Mouse (Mus musculus): ENCODE results near the gene Tmco1. TPM values are rescaled to one million over a fixed set of nuclear protein-coding genes. Genes with fewer than 3 reads are reported as not detected.
"Not testable (repeated sequence)": the region's sequence is repeated elsewhere in the genome, so short reads cannot be mapped to it uniquely, and the experiment has no call there.

Gene Tmco1
- polyA plus RNA-seq, 1 experiment from 2014 or later: 90.1 TPM

DNA sequence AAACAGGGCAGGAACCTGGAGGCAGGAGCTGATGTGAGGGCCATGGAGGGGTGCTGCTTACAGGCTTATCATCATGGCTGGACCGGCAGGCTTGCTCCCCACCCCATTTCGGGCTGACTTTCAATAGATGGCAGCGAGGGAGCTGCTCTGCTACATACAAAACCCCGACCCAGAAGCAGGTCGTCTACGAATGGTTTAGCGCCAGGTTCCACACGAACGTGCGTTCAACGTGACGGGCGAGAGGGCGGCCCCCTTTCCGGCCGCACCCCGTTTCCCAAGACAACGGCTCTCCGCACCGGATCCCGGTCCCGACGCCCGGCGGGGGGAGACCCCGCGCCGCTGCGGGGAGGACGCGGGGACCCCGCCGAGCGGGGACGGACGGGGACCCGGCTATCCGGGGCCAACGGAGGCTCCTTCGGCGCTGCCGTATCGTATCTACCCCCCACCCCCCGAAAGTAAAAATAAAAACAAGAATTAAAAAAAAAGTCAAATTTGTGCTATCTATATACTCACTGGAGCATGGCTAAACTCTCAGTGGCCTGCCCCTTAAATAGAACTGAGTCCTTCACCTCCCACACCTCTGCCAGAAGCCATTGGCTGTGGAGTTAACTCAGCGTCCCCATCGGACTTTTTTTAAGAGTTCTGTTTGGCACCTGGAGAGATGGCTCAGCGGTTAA lies 32.1 kb downstream of the Tmco1 start:
- Histone ChIP-seq H3K4me3 (ENCODE audit: control insufficient read depth in 1 of 2, insufficient read depth in 1 of 2, low read depth in 1 of 2, low read length in 2 of 2) (peak overlapping the region; percentile 53 to 54), H3K36me3 (ENCODE audit: control insufficient read depth, insufficient read depth, low read length) (no peaks in the 10 kb centered on the region), H3K27ac (replicated peaks in 1 of 2; ENCODE audit: control insufficient read depth in 1 of 2, insufficient read depth in 1 of 2, low read depth in 2 of 2, low read length in 2 of 2) (no peak overlapping the region), H3K9ac (ENCODE audit: low read length) (peak overlapping the region; percentile 71), H3K9me3 (ENCODE audit: control insufficient read depth, low read length) (no peaks in the 10 kb centered on the region), H3K27me3 (ENCODE audit: control insufficient read depth, insufficient read depth, low read length) (no peaks in the 10 kb centered on the region; the same call in 1 of the 2 replicates), H3K4me2 (ENCODE audit: low read length) (peak overlapping the region; percentile 90), H3K4me1 (ENCODE audit: control insufficient read depth in 2 of 2, insufficient read depth in 2 of 2, low read length in 2 of 2) (no peaks in the 10 kb centered on the region)
- peak; percentile 72; the same call in 1 of the 2 replicates for ATAC-seq (ENCODE audit: insufficient number of reproducible peaks, insufficient read depth, low FRiP score, low read depth)
- WGBS: 3% methylated on average over 47 of the region's 47 CpGs

- Histone ChIP-seq H3K4me1 (ENCODE audit: control insufficient read depth in 2 of 2, insufficient read depth in 2 of 2, low read length in 2 of 2) (no peaks in the 10 kb centered on the region), H3K4me3 (ENCODE audit: control insufficient read depth in 1 of 2, insufficient read depth in 1 of 2, low read depth in 1 of 2, low read length in 2 of 2) (peak overlapping the region in 1 of 2 experiments; percentile 54; a peak in 1 of 4 replicates), H3K9me3 (ENCODE audit: control insufficient read depth, low read length) (no peaks in the 10 kb centered on the region), H3K9ac (ENCODE audit: low read length) (no peak overlapping the region), H3K27me3 (ENCODE audit: control insufficient read depth, insufficient read depth, low read length) (no peaks in the 10 kb centered on the region; the same call in 1 of the 2 replicates), H3K27ac (replicated peaks in 1 of 2; ENCODE audit: control insufficient read depth in 1 of 2, insufficient read depth in 1 of 2, low read depth in 2 of 2, low read length in 2 of 2) (no peak overlapping the region), H3K4me2 (ENCODE audit: low read length) (peak overlapping the region; percentile 90), H3K36me3 (ENCODE audit: control insufficient read depth, insufficient read depth, low read length) (no peaks in the 10 kb centered on the region)
- no peak for ATAC-seq (ENCODE audit: insufficient number of reproducible peaks, insufficient read depth, low FRiP score, low read depth)
- WGBS: 92% methylated on average over 3 of the region's 3 CpGs
Observed at GRCm38 (mm10) chr1:167340910-167341528, 32.8 kb downstream of the Tmco1 start.

DNA sequence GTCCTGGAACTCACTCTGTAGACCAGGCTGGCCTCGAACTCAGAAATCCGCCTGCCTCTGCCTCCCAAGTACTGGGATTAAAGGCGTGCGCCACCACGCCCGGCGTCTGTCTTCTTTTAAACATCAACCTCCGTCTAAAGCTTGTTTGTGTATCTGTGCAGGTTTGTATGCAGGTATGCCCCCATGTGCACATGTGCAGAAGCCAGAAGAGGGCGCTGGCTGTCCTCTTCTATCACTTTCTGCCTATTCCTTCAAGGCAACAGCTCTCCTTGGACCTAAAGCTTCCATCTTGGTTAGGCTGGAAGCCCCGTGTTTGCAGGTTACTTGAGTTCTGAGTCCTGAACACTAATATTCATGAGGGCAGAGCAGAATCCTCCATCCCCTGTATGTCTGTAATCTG lies 34.7 kb downstream of the Tmco1 start:
- no peak overlapping the region for H3K9ac ChIP-seq (ENCODE audit: low read length)

GRCm38 (mm10) chr1:167345994-167346520 lies 37.9 kb downstream of the Tmco1 start:
- H3K27ac ChIP-seq (replicated peaks in 1 of 2; ENCODE audit: control insufficient read depth in 1 of 2, insufficient read depth in 1 of 2, low read depth in 2 of 2, low read length in 2 of 2); H3K9me3 ChIP-seq (ENCODE audit: control insufficient read depth, low read length); ATAC-seq (ENCODE audit: insufficient number of reproducible peaks, insufficient read depth, low FRiP score, low read depth); H3K4me2 ChIP-seq (ENCODE audit: low read length); H3K9ac ChIP-seq (ENCODE audit: low read length); H3K4me3 ChIP-seq (ENCODE audit: control insufficient read depth in 1 of 2, insufficient read depth in 1 of 2, low read depth in 1 of 2, low read length in 2 of 2); H3K27me3 ChIP-seq (ENCODE audit: control insufficient read depth, insufficient read depth, low read length); H3K4me1 ChIP-seq (ENCODE audit: control insufficient read depth in 2 of 2, insufficient read depth in 2 of 2, low read length in 2 of 2); H3K36me3 ChIP-seq (ENCODE audit: control insufficient read depth, insufficient read depth, low read length): not testable (repeated sequence)
- 83% methylated on average over 10 of the region's 10 CpGs for WGBS

More for the DNA sequence above, 34.7 kb downstream of the Tmco1 start:
- H3K4me3 ChIP-seq (ENCODE audit: control insufficient read depth in 1 of 2, insufficient read depth in 1 of 2, low read depth in 1 of 2, low read length in 2 of 2): no peak overlapping the region
- H3K27ac ChIP-seq (replicated peaks in 1 of 2; ENCODE audit: control insufficient read depth in 1 of 2, insufficient read depth in 1 of 2, low read depth in 2 of 2, low read length in 2 of 2): no peak overlapping the region
- no peaks in the 10 kb centered on the region for H3K9me3 ChIP-seq (ENCODE audit: control insufficient read depth, low read length)
- no peaks in the 10 kb centered on the region for H3K36me3 ChIP-seq (ENCODE audit: control insufficient read depth, insufficient read depth, low read length)
- 86% methylated on average over 10 of the region's 10 CpGs for whole genome bisulfite sequencing
- no peaks in the 10 kb centered on the region for H3K4me1 ChIP-seq (ENCODE audit: control insufficient read depth in 2 of 2, insufficient read depth in 2 of 2, low read length in 2 of 2)
- no peaks in the 10 kb centered on the region; the same call in 1 of the 2 replicates for H3K27me3 ChIP-seq (ENCODE audit: control insufficient read depth, insufficient read depth, low read length)
- ATAC-seq (ENCODE audit: insufficient number of reproducible peaks, insufficient read depth, low FRiP score, low read depth): no peak
- H3K4me2 ChIP-seq (ENCODE audit: low read length): no peak overlapping the region

- H3K9ac ChIP-seq (ENCODE audit: low read length); H3K4me1 ChIP-seq (ENCODE audit: control insufficient read depth in 2 of 2, insufficient read depth in 2 of 2, low read length in 2 of 2); ATAC-seq (ENCODE audit: insufficient number of reproducible peaks, insufficient read depth, low FRiP score, low read depth); H3K9me3 ChIP-seq (ENCODE audit: control insufficient read depth, low read length); H3K27me3 ChIP-seq (ENCODE audit: control insufficient read depth, insufficient read depth, low read length); H3K27ac ChIP-seq (replicated peaks in 1 of 2; ENCODE audit: control insufficient read depth in 1 of 2, insufficient read depth in 1 of 2, low read depth in 2 of 2, low read length in 2 of 2); H3K36me3 ChIP-seq (ENCODE audit: control insufficient read depth, insufficient read depth, low read length): not testable (repeated sequence)
- Histone ChIP-seq H3K4me3 (ENCODE audit: control insufficient read depth in 1 of 2, insufficient read depth in 1 of 2, low read depth in 1 of 2, low read length in 2 of 2) (peak overlapping the region in 1 of 2 experiments; percentile 80; a peak in 1 of 4 replicates), H3K4me2 (ENCODE audit: low read length) (peak overlapping the region; percentile 74)
- WGBS: 55% methylated on average over 3 of the region's 3 CpGs
Observed at GRCm38 (mm10) chr1:167349206-167349605, 41.0 kb downstream of the Tmco1 start.

- H3K9ac ChIP-seq (ENCODE audit: low read length): peak within 1 kb of the TSS; percentile 78
- WGBS: under 1% methylated on average over 55 of the region's 55 CpGs
Observed at GRCm38 (mm10) chr1:167349815-167350596, 41.8 kb downstream of the Tmco1 start, which contains the start of gene Aldh9a1. Gene Aldh9a1 (plus strand): TSS chr1:167349991.

More at GRCm38 (mm10) chr1:167349815-167350596, 41.8 kb downstream of the Tmco1 start, which contains the start of gene Aldh9a1:
- peak within 1 kb of the TSS; percentile 54 to 81 for H3K27ac ChIP-seq (replicated peaks in 1 of 2; ENCODE audit: control insufficient read depth in 1 of 2, insufficient read depth in 1 of 2, low read depth in 2 of 2, low read length in 2 of 2)
- no peaks in the 10 kb centered on the region for H3K27me3 ChIP-seq (ENCODE audit: control insufficient read depth, insufficient read depth, low read length)
- peaks cover 10% of the 10 kb centered on the region for H3K36me3 ChIP-seq (ENCODE audit: control insufficient read depth, insufficient read depth, low read length)
- no peaks in the 10 kb centered on the region for H3K4me1 ChIP-seq (ENCODE audit: control insufficient read depth in 2 of 2, insufficient read depth in 2 of 2, low read length in 2 of 2)
- H3K4me2 ChIP-seq (ENCODE audit: low read length): peak within 1 kb of the TSS; percentile 74
- no peaks in the 10 kb centered on the region for H3K9me3 ChIP-seq (ENCODE audit: control insufficient read depth, low read length)
- ATAC-seq (ENCODE audit: insufficient number of reproducible peaks, insufficient read depth, low FRiP score, low read depth): peak; percentile 96
- peak within 1 kb of the TSS; percentile 68 to 80 for H3K4me3 ChIP-seq (ENCODE audit: control insufficient read depth in 1 of 2, insufficient read depth in 1 of 2, low read depth in 1 of 2, low read length in 2 of 2)
